Mouse (Mus musculus) CH12.LX (cell line): ENCODE measurements around the gene Ak8. TPM values are rescaled to one million over a fixed set of nuclear protein-coding genes. Genes with fewer than 3 reads are reported as not detected.

Experiments used
- DNase-seq: peaks from one replicate; pipeline ENCODE4 v3.0.0-alpha.2; 2013; ENCODE audit errors: extremely low read depth
- H3K27ac ChIP-seq: 2 replicates; pipeline ENCODE4 v1.5.1; 2012; ENCODE audit warnings: low read depth, mild to moderate bottlenecking, control low read depth, moderate library complexity; ENCODE audit not compliant: insufficient read depth
- H3K27me3 ChIP-seq: replicated peaks from 2 replicates; pipeline ENCODE3; 2012; ENCODE audit warnings: inconsistent platforms
- H3K36me3 ChIP-seq, 2 experiments: replicated peaks in 1 of 2; 2 replicates each; pipeline versions ENCODE3 to v1.6.1; 2012; ENCODE audit warnings: inconsistent platforms in 1 of 2, low read length in 1 of 2, mild to moderate bottlenecking in 1 of 2, mixed read lengths in 1 of 2, moderate library complexity in 1 of 2; ENCODE audit not compliant: control insufficient read depth in 1 of 2, insufficient read depth in 1 of 2
- H3K4me1 ChIP-seq, 2 experiments: 2 replicates each; pipeline ENCODE4 v1.6.1; 2012; ENCODE audit warnings: inconsistent platforms in 1 of 2, moderate library complexity in 1 of 2; ENCODE audit not compliant: insufficient read depth in 2 of 2, control insufficient read depth in 1 of 2
- H3K4me2 ChIP-seq: 2 replicates; pipeline ENCODE4 v1.6.1; 2012; ENCODE audit warnings: low read depth, mild to moderate bottlenecking, control low read depth; ENCODE audit not compliant: poor library complexity, insufficient read depth, severe bottlenecking
- H3K4me3 ChIP-seq, 3 experiments: fragments of 150-350 bp in 1 of 3; sonication (generic) in 1 of 3; replicated peaks in 1 of 3; 2 replicates each; pipeline versions ENCODE3 to v1.5.1; 2011 to 2012; ENCODE audit warnings: low read depth in 2 of 3, low read length in 2 of 3, mild to moderate bottlenecking in 2 of 3, moderate library complexity in 2 of 3, control low read depth in 1 of 3, improper control_type of control experiment in 1 of 3, inconsistent platforms in 1 of 3, mixed read lengths in 1 of 3; ENCODE audit not compliant: poor library complexity in 1 of 3
- H3K79me2 ChIP-seq: replicated peaks from 2 replicates; pipeline ENCODE4 v1.6.1; 2012; ENCODE audit warnings: mild to moderate bottlenecking, moderate library complexity; ENCODE audit not compliant: control insufficient read depth, poor library complexity, insufficient read depth, severe bottlenecking; ENCODE audit errors: extremely low read depth
- H3K9ac ChIP-seq: 2 replicates; pipeline ENCODE4 v1.6.1; 2012; ENCODE audit warnings: low read depth, mild to moderate bottlenecking, control low read depth, moderate library complexity; ENCODE audit not compliant: insufficient read depth
- H3K9me3 ChIP-seq: replicated peaks from 2 replicates; pipeline ENCODE3; 2012; ENCODE audit warnings: low read length, inconsistent platforms, mixed read lengths
- BHLHE40 ChIP-seq: IDR thresholded peaks from 2 replicates; pipeline ENCODE4 v1.6.1; 2011; ENCODE audit warnings: mild to moderate bottlenecking, low read depth, low read length, improper control_type of control experiment
- CHD2 ChIP-seq: IDR thresholded peaks from 2 replicates; pipeline ENCODE4 v1.6.1; 2011; ENCODE audit warnings: low read length, improper control_type of control experiment
- CTCF ChIP-seq, 2 experiments: IDR thresholded peaks in 1 of 2; conservative IDR thresholded peaks in 1 of 2; 2 replicates each; pipeline ENCODE4 v1.5.1; 2011 to 2012; ENCODE audit warnings: low read depth in 2 of 2, low read length in 2 of 2, improper control_type of control experiment in 1 of 2, inconsistent platforms in 1 of 2, mild to moderate bottlenecking in 1 of 2, moderate library complexity in 1 of 2
- ELF1 ChIP-seq: IDR thresholded peaks from 2 replicates; pipeline ENCODE4 v1.6.1; 2014; ENCODE audit warnings: low read depth, mild to moderate bottlenecking, inconsistent platforms, low read length, improper control_type of control experiment
- EP300 ChIP-seq: IDR thresholded peaks from 2 replicates; pipeline ENCODE4 v1.6.1; 2011; ENCODE audit warnings: low read length, improper control_type of control experiment
- HCFC1 ChIP-seq: IDR thresholded peaks from 2 replicates; pipeline ENCODE4 v1.6.1; 2012; ENCODE audit warnings: low read depth, mild to moderate bottlenecking, inconsistent platforms, low read length, improper control_type of control experiment
- JUND ChIP-seq: conservative IDR thresholded peaks from 2 replicates; pipeline ENCODE4 v1.6.1; 2011; ENCODE audit warnings: low read depth, low read length, improper control_type of control experiment
- MAX ChIP-seq: IDR thresholded peaks from 2 replicates; pipeline ENCODE4 v1.6.1; 2011; ENCODE audit warnings: low read length, improper control_type of control experiment
- MAZ ChIP-seq: IDR thresholded peaks from 2 replicates; pipeline ENCODE4 v1.6.1; 2012; ENCODE audit warnings: low read depth, mild to moderate bottlenecking, inconsistent platforms, low read length, improper control_type of control experiment, moderate library complexity
- MXI1 ChIP-seq: IDR thresholded peaks from 2 replicates; pipeline ENCODE4 v1.6.1; 2011; ENCODE audit warnings: mild to moderate bottlenecking, low read depth, low read length, improper control_type of control experiment
- MYC ChIP-seq: IDR thresholded peaks from 2 replicates; pipeline ENCODE4 v1.6.1; 2011; ENCODE audit warnings: low read depth, mild to moderate bottlenecking, improper control_type of control experiment, low read length
- NELFE ChIP-seq: IDR thresholded peaks from 2 replicates; pipeline ENCODE4 v1.6.1; 2011; ENCODE audit warnings: low read depth, low read length, improper control_type of control experiment
- POLR2AphosphoS2 ChIP-seq: IDR thresholded peaks from 2 replicates; pipeline ENCODE4 v1.6.1; 2011; ENCODE audit warnings: low read depth, low read length, improper control_type of control experiment
- RAD21 ChIP-seq: IDR thresholded peaks from 2 replicates; pipeline ENCODE4 v1.6.1; 2011; ENCODE audit warnings: low read depth, mild to moderate bottlenecking, low read length, improper control_type of control experiment, moderate library complexity
- RCOR1 ChIP-seq: conservative IDR thresholded peaks from 2 replicates; pipeline ENCODE4 v1.6.1; 2012; ENCODE audit warnings: low read depth, mild to moderate bottlenecking, inconsistent platforms, low read length, improper control_type of control experiment
- SMC3 ChIP-seq: IDR thresholded peaks from 2 replicates; pipeline ENCODE4 v1.6.1; 2011; ENCODE audit warnings: low read depth, low read length, improper control_type of control experiment
- TBP ChIP-seq: conservative IDR thresholded peaks from 2 replicates; pipeline ENCODE4 v1.6.1; 2011; ENCODE audit warnings: low read depth, low read length, improper control_type of control experiment
- USF2 ChIP-seq: conservative IDR thresholded peaks from 2 replicates; pipeline ENCODE4 v1.6.1; 2011; ENCODE audit warnings: low read depth, low read length, improper control_type of control experiment
- ZKSCAN1 ChIP-seq: IDR thresholded peaks from 2 replicates; pipeline ENCODE4 v1.6.1; 2012; ENCODE audit warnings: low read depth, inconsistent platforms, low read length, improper control_type of control experiment, borderline replicate concordance
- dilution Hi-C: fragments of 300-500 bp; cut with MboI; formaldehyde crosslinking; loops from 2 replicates; pipeline ENCODE4 v1.14.3; 2020; ENCODE audit warnings: low sequenced_read_pairs; ENCODE audit not compliant: extremely low pct_unique_long_range_greater_than_20kb, extremely low pct_ligation_motif_present
- in situ Hi-C: fragments of 300-500 bp; cut with MboI; formaldehyde crosslinking; loops from 3 replicates; pipeline ENCODE4 v1.14.3; 2019; ENCODE audit warnings: low sequenced_read_pairs, low pct_ligation_motif_present, low pct_unique_long_range_greater_than_20kb, mixed read lengths
- polyA plus RNA-seq: library from polyadenylated mRNA; unstranded; fragments of >175 nt; gene quantifications from 2 replicates; pipeline ENCODE4 v1.2.1, GENCODE M21; 2012; ENCODE audit warnings: low read depth; ENCODE audit not compliant: insufficient read length
- total RNA-seq, 2 experiments: library from RNA; depleted of rRNA; stranded (reverse); fragments of 300-350 nt in 1 of 2; fragments of >200 nt in 1 of 2; gene quantifications; 2 replicates each; pipeline ENCODE4 v1.2.3; 2012 to 2014

Ak8 gene
- total and polyA plus RNA-seq, 3 experiments, result 0.55 to 4.9 (median 1.1) TPM

DNA sequence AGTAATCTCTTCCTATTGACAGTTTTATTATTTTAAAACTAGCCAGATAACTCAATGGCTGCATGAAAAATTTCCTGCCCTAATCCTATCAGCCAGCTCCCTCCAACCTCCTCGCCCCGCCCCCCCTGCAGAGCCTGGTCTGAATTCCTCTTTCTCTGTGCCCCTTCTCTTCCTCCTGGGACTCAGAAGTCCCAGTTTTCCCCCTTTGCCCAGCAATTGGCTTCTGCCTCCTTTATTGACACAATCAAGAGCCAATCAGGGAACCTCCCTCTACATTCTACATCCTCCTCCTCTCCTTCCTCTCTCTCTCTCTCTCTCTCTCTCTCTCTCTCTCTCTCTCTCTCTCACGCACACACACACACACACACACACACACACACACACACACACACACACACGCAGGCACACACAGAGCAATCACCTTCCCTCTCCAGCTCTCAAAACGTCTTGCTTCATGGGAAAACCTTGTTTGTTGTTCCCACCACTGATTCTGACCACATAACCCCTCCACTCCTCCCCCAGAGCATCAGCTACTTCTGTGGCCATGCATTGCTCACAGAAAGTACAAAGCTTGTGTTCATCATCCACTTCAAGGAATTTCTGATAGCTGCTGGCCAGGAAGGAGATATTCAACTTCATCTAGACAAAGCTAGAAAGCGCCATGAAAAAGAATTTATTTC, 93.1 kb downstream of the Ak8 start:
- in situ Hi-C loops (no loop called here), dilution Hi-C loops (no loop called here)
- no peak for TF ChIP-seq ELF1
- TF ChIP-seq ZKSCAN1, result no peak
- no peak for TF ChIP-seq USF2
- TF ChIP-seq MXI1, result no peak
- no peak for TF ChIP-seq BHLHE40
- TF ChIP-seq HCFC1, result no peak
- TF ChIP-seq RAD21, result no peak
- no peak for TF ChIP-seq MYC
- no peak for TF ChIP-seq RCOR1
- no peak for TF ChIP-seq NELFE
- TF ChIP-seq MAZ, result no peak
- TF ChIP-seq JUND, result no peak
- no peak for TF ChIP-seq EP300
- TF ChIP-seq CHD2, result no peak
- TF ChIP-seq TBP, result no peak
- Histone ChIP-seq H3K36me3 (no peaks in the 10 kb centered on the region), H3K27me3 (no peaks in the 10 kb centered on the region), H3K27ac (no peak overlapping the region), H3K4me2 (0 out of 2 replicates have a peak overlapping the region, but pooled peaks have one; percentile 23), H3K9ac (no peak overlapping the region), H3K4me3 (no peak overlapping the region), H3K9me3 (no peaks in the 10 kb centered on the region), H3K4me1 (peaks cover 11 to 17% of the 10 kb centered on the region in 2 experiments), H3K79me2 (no peaks in the 10 kb centered on the region)
- peak; percentile 49 for DNase-seq

DNA sequence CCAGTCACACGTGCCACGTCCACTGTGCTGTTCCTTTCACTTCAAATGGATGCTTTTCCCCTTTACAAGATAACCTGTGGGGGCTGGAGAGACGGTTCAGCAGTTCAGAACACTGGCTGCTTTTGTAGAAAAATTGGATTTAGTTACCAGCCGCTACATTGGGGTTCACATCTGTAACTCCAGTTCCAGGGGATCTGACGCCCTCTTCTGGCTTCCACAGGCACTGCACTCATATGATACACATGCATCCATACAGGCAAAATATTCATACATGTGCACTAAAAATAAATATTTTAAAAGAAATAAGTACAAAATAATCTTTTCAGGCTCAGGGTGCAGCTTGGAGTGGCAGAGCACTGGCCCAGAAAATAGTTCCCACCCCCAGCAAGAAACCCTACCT, 94.7 kb downstream of the Ak8 start:
- H3K9me3 ChIP-seq, result no peaks in the 10 kb centered on the region
- H3K4me3 ChIP-seq, result no peak overlapping the region
- peak; percentile 10 for DNase-seq
- no peak overlapping the region for H3K4me2 ChIP-seq
- H3K9ac ChIP-seq, result no peak overlapping the region
- dilution Hi-C loops, result no loop called here
- in situ Hi-C loops, result no loop called here
- no peaks in the 10 kb centered on the region for H3K27me3 ChIP-seq
- TF ChIP-seq CTCF (conservative IDR thresholded peaks at IDR 0.05 in 1 of 2, IDR thresholded peaks at IDR 0.05 in 1 of 2; ENCODE audit: low read depth in 2 of 2, low read length in 2 of 2) (peak in 1 of 2 experiments; percentile 49; a peak in 2 of 4 replicates), SMC3 (peak; percentile 28; the same call in 1 of the 2 replicates), POLR2AphosphoS2 (no peak), MAX (no peak), RAD21 (peak; percentile 27)
- H3K79me2 ChIP-seq, result no peaks in the 10 kb centered on the region
- H3K36me3 ChIP-seq, result no peaks in the 10 kb centered on the region
- H3K27ac ChIP-seq, result no peak overlapping the region
- peaks cover 11 to 17% of the 10 kb centered on the region in 2 experiments for H3K4me1 ChIP-seq
